Mouse (Mus musculus) adrenal gland, adult 8-10 months (tissue): ENCODE measurements around the gene Fbxo40. TPM values are rescaled to one million over a fixed set of nuclear protein-coding genes. Genes with fewer than 3 reads are reported as not detected.

Source experiments
- DNase-seq: peaks from one replicate; pipeline ENCODE4 v3.0.0; 2022
- total RNA-seq, 4 experiments: library from RNA; stranded (reverse); gene quantifications; 2 replicates each; pipeline ENCODE4 v1.2.4; 2022

The Fbxo40 gene
- total RNA-seq, 4 experiments from 2014 or later, result 0.06 to 0.38 (median 0.31) TPM

GRCm38 (mm10) chr16:36946459-36947159 is 43.7 kb downstream of the Fbxo40 start:
- DNase-seq, result no peak

GRCm38 (mm10) chr16:36944895-36945424 is 45.3 kb downstream of the Fbxo40 start:
- no peak for DNase-seq

GRCm38 (mm10) chr16:36943591-36943990 is 46.7 kb downstream of the Fbxo40 start:
- DNase-seq, result no peak

GRCm38 (mm10) chr16:36941895-36942294 is 48.4 kb downstream of the Fbxo40 start:
- DNase-seq, result no peak

GRCm38 (mm10) chr16:36941137-36941727 is 49.0 kb downstream of the Fbxo40 start:
- DNase-seq, result peak; percentile 53

GRCm38 (mm10) chr16:36935814-36936213 is 54.5 kb downstream of the Fbxo40 start:
- no peak for DNase-seq

- no peak for DNase-seq
These were observed 55.2 kb downstream of the Fbxo40 start, which contains the start of gene Hcls1 for GRCm38 (mm10) chr16:36934841-36935620. Gene Hcls1 (plus strand): TSS chr16:36934983.

GRCm38 (mm10) chr16:36934131-36934840 is 56.0 kb downstream of the Fbxo40 start:
- peak; percentile 42 for DNase-seq

- DNase-seq, result no peak
These were observed 57.7 kb downstream of the Fbxo40 start for GRCm38 (mm10) chr16:36932546-36932945.

GRCm38 (mm10) chr16:36931976-36932375 is 58.3 kb downstream of the Fbxo40 start:
- DNase-seq, result no peak

- DNase-seq, result no peak
These were observed 58.9 kb downstream of the Fbxo40 start for GRCm38 (mm10) chr16:36931381-36931780.

- DNase-seq, result peak; percentile 64
These were observed 59.8 kb downstream of the Fbxo40 start for GRCm38 (mm10) chr16:36930231-36931136.

GRCm38 (mm10) chr16:36929216-36929615 is 61.1 kb downstream of the Fbxo40 start:
- peak; percentile 57 for DNase-seq

- DNase-seq, result no peak
These were observed 62.2 kb downstream of the Fbxo40 start for GRCm38 (mm10) chr16:36928106-36928500.

- DNase-seq, result no peak
These were observed 62.7 kb downstream of the Fbxo40 start for GRCm38 (mm10) chr16:36927495-36928105.

- no peak for DNase-seq
These were observed 63.5 kb downstream of the Fbxo40 start for GRCm38 (mm10) chr16:36926514-36927447.

- DNase-seq, result no peak
These were observed 64.5 kb downstream of the Fbxo40 start for GRCm38 (mm10) chr16:36925797-36926196.

GRCm38 (mm10) chr16:36925351-36925750 is 64.9 kb downstream of the Fbxo40 start:
- no peak for DNase-seq

GRCm38 (mm10) chr16:36924312-36924711 is 66.0 kb downstream of the Fbxo40 start:
- DNase-seq, result no peak

- no peak for DNase-seq
These were observed 68.3 kb downstream of the Fbxo40 start for GRCm38 (mm10) chr16:36921980-36922379.
